Mouse (Mus musculus) forebrain, embryonic 11.5 days (tissue): ENCODE data around the gene Tmem216. TPM values are rescaled to one million over a fixed set of nuclear protein-coding genes. Genes with fewer than 3 reads are reported as not detected.

Source experiments
- ATAC-seq: fragments of 200-750 bp; cut with Nextera tagmentation; replicated peaks from 2 replicates; pipeline ENCODE4 v1.8.0; 2017; ENCODE audit warnings: moderate TSS enrichment; ENCODE audit not compliant: low FRiP score
- DNase-seq: peaks from one replicate; pipeline ENCODE4 v3.0.0-alpha.2; 2017; ENCODE audit warnings: low spot score
- H3K27ac ChIP-seq: fragments of 300-500 bp; sonication (generic); 2 replicates; pipeline ENCODE4 v1.5.1; 2014; ENCODE audit warnings: low read depth, low read length
- H3K27me3 ChIP-seq: fragments of 300-500 bp; sonication (generic); 2 replicates; pipeline ENCODE4 v1.6.1; 2014; ENCODE audit warnings: mild to moderate bottlenecking, low read length, mixed read lengths; ENCODE audit not compliant: control insufficient read depth, insufficient read depth
- H3K36me3 ChIP-seq: fragments of 300-500 bp; sonication (generic); 2 replicates; pipeline ENCODE4 v1.6.1; 2014; ENCODE audit warnings: mild to moderate bottlenecking, low read length, moderate library complexity, mixed read lengths; ENCODE audit not compliant: control insufficient read depth, insufficient read depth
- H3K4me1 ChIP-seq: fragments of 300-500 bp; sonication (generic); replicated peaks from 2 replicates; pipeline ENCODE4 v1.6.1; 2014; ENCODE audit warnings: low read length, mixed read lengths; ENCODE audit not compliant: control insufficient read depth, insufficient read depth
- H3K4me2 ChIP-seq: fragments of 300-500 bp; sonication (generic); 2 replicates; pipeline ENCODE4 v1.6.1; 2014; ENCODE audit warnings: low read depth, mild to moderate bottlenecking, low read length, moderate library complexity, mixed read lengths; ENCODE audit not compliant: severe bottlenecking
- H3K4me3 ChIP-seq: fragments of 300-500 bp; sonication (generic); 2 replicates; pipeline ENCODE4 v1.5.1; 2014; ENCODE audit warnings: low read depth, low read length
- H3K9ac ChIP-seq: fragments of 300-500 bp; sonication (generic); 2 replicates; pipeline ENCODE4 v1.6.1; 2014; ENCODE audit warnings: low read length
- H3K9me3 ChIP-seq: fragments of 300-500 bp; sonication (generic); 2 replicates; pipeline ENCODE4 v1.6.1; 2016; ENCODE audit warnings: low read length, mixed read lengths; ENCODE audit not compliant: control insufficient read depth
- WGBS: fragments of 180-500 bp; shearing (Covaris S2); extraction: QIAGEN DNeasy Blood & Tissue Kit; methylation state at CpG from one replicate; pipeline ENCODE4 v1.1.7; 2014; 5-methylcytosine and 5-hydroxymethylcytosine counted together
- polyA plus RNA-seq: library from polyadenylated mRNA; unstranded; fragments of >200 nt; fragmentation: Nextera tagmentation; extraction: Ambion mirVana; gene quantifications from 2 replicates; pipeline ENCODE4 v1.2.1, GENCODE M21; 2014

Tmem216 gene
- polyA plus RNA-seq, 1 experiment from 2014 or later = 61.4 TPM

GRCm38 (mm10) chr19:10580761-10581160, 24.7 kb upstream of the Tmem216 start:
- Histone ChIP-seq H3K27ac (no peak overlapping the region), H3K9ac (no peak overlapping the region), H3K9me3 (no peaks in the 10 kb centered on the region), H3K4me1 (peaks cover 5% of the 10 kb centered on the region; the same call in 1 of the 2 replicates), H3K36me3 (no peaks in the 10 kb centered on the region), H3K4me2 (no peak overlapping the region), H3K4me3 (no peak overlapping the region), H3K27me3 (no peaks in the 10 kb centered on the region)
- 86% methylated on average over 3 of the region's 3 CpGs for WGBS
- ATAC-seq (no peak), DNase-seq (no peak)

DNA sequence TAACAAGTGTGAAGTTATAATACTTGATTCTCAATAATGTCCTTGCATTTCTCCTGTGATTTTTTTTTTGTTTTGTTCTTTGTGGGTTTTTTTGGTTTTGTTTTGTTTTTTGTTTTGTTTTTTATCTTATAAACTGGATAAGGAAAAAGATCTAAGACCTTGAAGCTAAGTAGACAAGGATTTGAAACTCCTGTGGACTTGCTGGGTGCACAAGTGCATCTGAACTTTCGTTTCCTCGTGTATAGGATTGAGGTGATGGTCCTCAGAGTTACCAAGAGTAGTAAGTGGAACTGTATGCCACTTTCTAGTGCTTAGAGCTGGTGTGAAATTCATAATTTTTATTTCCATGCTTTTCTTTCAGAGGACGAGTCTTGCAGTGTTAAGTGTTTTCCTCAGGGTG, 24.1 kb upstream of the Tmem216 start:
- no peak overlapping the region for H3K4me3 ChIP-seq
- DNase-seq (no peak), ATAC-seq (no peak)
- H3K9ac ChIP-seq = no peak overlapping the region
- no peaks in the 10 kb centered on the region for H3K9me3 ChIP-seq
- H3K36me3 ChIP-seq = no peaks in the 10 kb centered on the region
- no peak overlapping the region for H3K27ac ChIP-seq
- 88% methylated on average over 3 of the region's 3 CpGs for WGBS
- H3K27me3 ChIP-seq = no peaks in the 10 kb centered on the region
- H3K4me1 ChIP-seq = peaks cover 5% of the 10 kb centered on the region; the same call in 1 of the 2 replicates
- H3K4me2 ChIP-seq = no peak overlapping the region

DNA sequence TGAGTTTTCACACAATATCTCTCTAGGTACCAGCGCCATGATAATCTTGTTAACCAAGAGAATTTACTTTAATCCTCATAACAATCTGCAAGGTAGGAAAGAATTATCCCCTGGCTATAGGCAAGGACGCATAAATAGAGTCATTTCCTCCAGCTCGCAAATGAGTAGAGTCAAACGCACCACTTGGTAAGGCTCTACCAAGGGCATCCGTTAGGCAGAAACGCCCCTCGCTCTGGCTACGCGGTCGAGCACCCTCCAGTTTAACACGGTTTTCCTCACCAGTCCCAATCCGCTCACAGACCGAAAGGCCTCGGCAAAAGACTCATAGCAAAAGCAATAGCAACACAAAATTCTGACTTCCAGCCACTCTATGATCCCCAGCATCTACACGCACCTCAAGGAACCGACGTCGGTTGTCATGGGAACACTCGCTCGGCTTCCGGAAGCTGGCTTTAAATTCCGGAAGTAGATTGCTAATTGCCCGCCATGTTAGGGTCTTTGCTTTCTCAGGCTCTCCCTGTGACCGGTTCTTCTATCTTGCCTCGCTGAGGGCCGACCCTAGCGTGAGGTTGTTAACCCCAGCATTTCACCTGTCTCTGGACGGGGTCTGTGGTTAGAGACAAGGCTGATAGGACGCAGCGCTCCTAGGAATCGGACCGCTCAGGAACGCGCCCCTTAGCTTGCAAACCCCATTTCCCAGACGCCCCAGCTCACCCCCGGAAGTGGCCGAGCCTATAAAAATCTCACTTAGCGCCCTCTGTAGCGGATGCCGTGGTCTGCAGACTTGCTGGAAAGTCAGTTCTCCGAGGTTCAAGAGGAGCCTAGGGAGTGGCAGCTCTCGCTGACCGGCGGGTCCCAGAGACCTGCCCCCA, 20.9 kb upstream of the Tmem216 start, which contains the start of the genes Cyb561a3 and Tmem138:
Cyb561a3 (plus strand) TSS at position 483 of the 872 bp plus-strand sequence.
Tmem138 (minus strand) TSS at position 673 of the 872 bp plus-strand sequence.
- Histone ChIP-seq H3K9me3 (no peaks in the 10 kb centered on the region), H3K4me1 (peaks cover 5% of the 10 kb centered on the region; the same call in 1 of the 2 replicates), H3K36me3 (no peaks in the 10 kb centered on the region; the same call in 1 of the 2 replicates), H3K9ac (peak within 1 kb of the TSS; percentile 84), H3K4me2 (peak within 1 kb of the TSS; percentile 87), H3K27ac (peak within 1 kb of the TSS; percentile 87), H3K4me3 (peak within 1 kb of the TSS; percentile 68), H3K27me3 (no peaks in the 10 kb centered on the region)
- DNase-seq = peak; percentile 92
- under 1% methylated on average over 44 of the region's 44 CpGs for WGBS
- peak; percentile 96 for ATAC-seq

- Histone ChIP-seq H3K27me3 (no peaks in the 10 kb centered on the region), H3K9me3 (no peaks in the 10 kb centered on the region), H3K4me3 (no peak overlapping the region), H3K4me1 (no peaks in the 10 kb centered on the region), H3K4me2 (no peak overlapping the region), H3K36me3 (peaks cover 7% of the 10 kb centered on the region; the same call in 1 of the 2 replicates), H3K9ac (no peak overlapping the region), H3K27ac (no peak overlapping the region)
- ATAC-seq = no peak
- no peak for DNase-seq
- 98% methylated on average over 6 of the region's 6 CpGs for WGBS
Observed at GRCm38 (mm10) chr19:10569627-10570026, 13.6 kb upstream of the Tmem216 start.

DNA sequence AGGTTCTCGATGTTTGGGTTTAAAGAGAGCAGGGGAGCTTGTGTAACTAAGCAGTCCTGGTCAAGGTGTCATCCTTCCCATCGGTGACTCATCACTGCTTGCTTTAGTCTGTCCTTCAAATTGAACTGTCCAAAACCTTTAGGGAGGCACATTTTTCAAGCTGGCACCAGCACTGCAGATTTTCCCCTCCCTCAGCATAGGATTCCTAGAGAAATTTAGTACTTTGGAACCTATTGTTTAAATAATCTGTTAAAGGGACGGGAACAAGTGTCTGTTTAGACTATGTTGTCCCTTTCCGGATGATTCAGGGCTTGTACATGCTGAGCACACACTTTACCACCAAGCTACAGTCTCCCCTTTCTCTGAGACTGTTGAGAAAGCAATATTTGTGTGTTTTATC, 9.2 kb upstream of the Tmem216 start:
- Histone ChIP-seq H3K27ac (no peak overlapping the region), H3K9ac (no peak overlapping the region)
- ATAC-seq = no peak

DNA sequence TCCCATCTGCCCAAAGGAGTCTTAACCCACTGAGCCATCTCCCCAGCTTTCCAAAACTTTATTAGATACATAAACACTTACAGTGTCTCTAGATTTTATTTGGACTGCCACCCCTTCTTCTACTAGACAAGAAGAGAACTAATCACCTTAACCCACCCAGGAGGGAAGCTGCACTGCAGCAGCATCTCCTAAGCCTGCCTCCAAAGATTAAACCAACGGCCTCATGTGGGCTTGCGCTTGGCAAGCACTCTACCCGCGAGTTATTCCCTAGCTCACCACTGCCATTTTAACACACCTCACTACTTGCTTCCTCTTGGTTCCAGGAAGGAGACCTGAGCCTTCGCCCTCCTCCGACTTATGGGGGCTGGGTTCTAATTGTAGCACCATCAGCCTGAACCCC, 8.2 kb upstream of the Tmem216 start:
- ATAC-seq = no peak
- Histone ChIP-seq H3K4me2 (no peak overlapping the region), H3K4me1 (no peaks in the 10 kb centered on the region), H3K4me3 (no peak overlapping the region), H3K27me3 (no peaks in the 10 kb centered on the region), H3K9me3 (no peaks in the 10 kb centered on the region), H3K36me3 (no peaks in the 10 kb centered on the region), H3K9ac (no peak overlapping the region), H3K27ac (no peak overlapping the region)
- WGBS = 86% methylated on average over 6 of the region's 6 CpGs
- DNase-seq = no peak

More for the DNA sequence above, 9.2 kb upstream of the Tmem216 start:
- Histone ChIP-seq H3K9me3 (no peaks in the 10 kb centered on the region), H3K4me2 (no peak overlapping the region), H3K4me3 (no peak overlapping the region), H3K4me1 (no peaks in the 10 kb centered on the region), H3K36me3 (no peaks in the 10 kb centered on the region), H3K27me3 (no peaks in the 10 kb centered on the region)
- WGBS = 85% methylated on average over 4 of the region's 4 CpGs
- no peak for DNase-seq

- ATAC-seq (no peak), DNase-seq (no peak)
- no peak overlapping the region for H3K4me3 ChIP-seq
- no peaks in the 10 kb centered on the region for H3K36me3 ChIP-seq
- H3K4me1 ChIP-seq = no peaks in the 10 kb centered on the region
- no peak overlapping the region for H3K27ac ChIP-seq
- H3K9ac ChIP-seq = no peak overlapping the region
- 57% methylated on average over 5 of the region's 5 CpGs for WGBS
- H3K4me2 ChIP-seq = no peak overlapping the region
- H3K27me3 ChIP-seq = no peaks in the 10 kb centered on the region
- no peaks in the 10 kb centered on the region for H3K9me3 ChIP-seq
Observed at GRCm38 (mm10) chr19:10562351-10562750, 6.3 kb upstream of the Tmem216 start.

GRCm38 (mm10) chr19:10561558-10562314, 5.7 kb upstream of the Tmem216 start:
- Histone ChIP-seq H3K9me3 (no peaks in the 10 kb centered on the region), H3K27ac (no peak overlapping the region), H3K4me1 (no peaks in the 10 kb centered on the region), H3K4me2 (no peak overlapping the region), H3K4me3 (no peak overlapping the region), H3K27me3 (no peaks in the 10 kb centered on the region), H3K36me3 (no peaks in the 10 kb centered on the region), H3K9ac (no peak overlapping the region)
- DNase-seq (no peak), ATAC-seq (no peak)
- WGBS = 73% methylated on average over 6 of the region's 6 CpGs
